Mouse (Mus musculus) thymus, postnatal 36 days (tissue): ENCODE measurements around the gene Junb.

Experiments used
- DNase-seq, 2 experiments: peaks; one replicate each; pipeline ENCODE4 v3.0.0; 2022; ENCODE audit warnings: mixed read lengths in 2 of 2

Junb gene

GRCm38 (mm10) chr8:84987388-84987787 is 8.9 kb upstream of the Junb start:
- no peak for DNase-seq

GRCm38 (mm10) chr8:84986379-84986945 is 7.9 kb upstream of the Junb start:
- DNase-seq: no peak

- peak; percentile 90 to 92 for DNase-seq
Measured at GRCm38 (mm10) chr8:84985684-84986378, 7.3 kb upstream of the Junb start.

GRCm38 (mm10) chr8:84985049-84985683 is 6.6 kb upstream of the Junb start:
- DNase-seq: no peak

GRCm38 (mm10) chr8:84984294-84985048 is 6.0 kb upstream of the Junb start:
- DNase-seq: peak in 1 of 2 experiments; percentile 35

GRCm38 (mm10) chr8:84982499-84983011 is 4.0 kb upstream of the Junb start:
- DNase-seq: no peak

- no peak for DNase-seq
Measured at GRCm38 (mm10) chr8:84981644-84982498, 3.4 kb upstream of the Junb start.

- DNase-seq: peak in 1 of 2 experiments; percentile 31
Measured at GRCm38 (mm10) chr8:84980622-84981358, 2.3 kb upstream of the Junb start.

- DNase-seq: peak; percentile 79 to 82
Measured at GRCm38 (mm10) chr8:84979599-84980421, 1.3 kb upstream of the Junb start.

GRCm38 (mm10) chr8:84977435-84978247 is 877 bp downstream of the Junb start:
- peak; percentile 82 to 84 for DNase-seq

GRCm38 (mm10) chr8:84976763-84977434 is 1.6 kb downstream of the Junb start:
- DNase-seq: no peak

- peak; percentile 92 to 93 for DNase-seq
Measured at GRCm38 (mm10) chr8:84976031-84976762, 2.3 kb downstream of the Junb start.

- peak; percentile 83 to 84 for DNase-seq
Measured at GRCm38 (mm10) chr8:84975434-84975833, 3.1 kb downstream of the Junb start.

- DNase-seq: no peak
Measured at GRCm38 (mm10) chr8:84974543-84975142, 3.9 kb downstream of the Junb start.

GRCm38 (mm10) chr8:84973803-84974542 is 4.5 kb downstream of the Junb start:
- DNase-seq: peak in 1 of 2 experiments; percentile 30

GRCm38 (mm10) chr8:84973079-84973478 is 5.4 kb downstream of the Junb start:
- no peak for DNase-seq

GRCm38 (mm10) chr8:84970913-84971312 is 7.6 kb downstream of the Junb start:
- no peak for DNase-seq
